Mouse (Mus musculus) hindbrain, embryonic 14.5 days (tissue): ENCODE data around the gene Fam189a1. TPM values are rescaled to one million over a fixed set of nuclear protein-coding genes. Genes with fewer than 3 reads are reported as not detected.

Experiments
- ATAC-seq: fragments of 200-750 bp; cut with Nextera tagmentation; 2 replicates; pipeline ENCODE4 v1.8.0; 2017; ENCODE audit warnings: moderate number of reproducible peaks, mild to moderate bottlenecking, moderate TSS enrichment, moderate library complexity; ENCODE audit not compliant: low FRiP score
- DNase-seq: peaks from one replicate; pipeline ENCODE4 v3.0.0-alpha.2; 2015; ENCODE audit warnings: low spot score
- H3K27ac ChIP-seq: fragments of 300-500 bp; sonication (generic); 2 replicates; pipeline ENCODE4 v1.5.1; 2014; ENCODE audit warnings: mild to moderate bottlenecking, moderate library complexity
- H3K27me3 ChIP-seq: fragments of 300-500 bp; sonication (generic); 2 replicates; pipeline ENCODE4 v1.6.1; 2014; ENCODE audit warnings: mild to moderate bottlenecking, low read length, mixed read lengths; ENCODE audit not compliant: control insufficient read depth, insufficient read depth
- H3K36me3 ChIP-seq: fragments of 300-500 bp; sonication (generic); replicated peaks from 2 replicates; pipeline ENCODE4 v1.6.1; 2014; ENCODE audit not compliant: control insufficient read depth, insufficient read depth
- H3K4me1 ChIP-seq: fragments of 300-500 bp; sonication (generic); replicated peaks from 2 replicates; pipeline ENCODE4 v1.6.1; 2014; ENCODE audit warnings: antibody characterized with exemption, low read length, mixed read lengths; ENCODE audit not compliant: control insufficient read depth, insufficient read depth
- H3K4me2 ChIP-seq: fragments of 300-500 bp; sonication (generic); replicated peaks from 2 replicates; pipeline ENCODE4 v1.6.1; 2014; ENCODE audit warnings: mild to moderate bottlenecking, moderate library complexity
- H3K4me3 ChIP-seq: fragments of 300-500 bp; sonication (generic); replicated peaks from 2 replicates; pipeline ENCODE4 v1.5.1; 2014; ENCODE audit warnings: mild to moderate bottlenecking, low read length
- H3K9ac ChIP-seq: fragments of 300-500 bp; sonication (generic); 2 replicates; pipeline ENCODE4 v1.6.1; 2014
- H3K9me3 ChIP-seq: fragments of 300-500 bp; sonication (generic); 2 replicates; pipeline ENCODE4 v1.6.1; 2016; ENCODE audit warnings: low read length; ENCODE audit not compliant: control insufficient read depth
- WGBS: fragments of 180-500 bp; shearing (Covaris S2); extraction: QIAGEN DNeasy Blood & Tissue Kit; methylation state at CpG from one replicate; pipeline ENCODE4 v1.1.7; 2014; 5-methylcytosine and 5-hydroxymethylcytosine counted together
- polyA plus RNA-seq: library from polyadenylated mRNA; unstranded; fragments of >200 nt; fragmentation: Nextera tagmentation; extraction: Ambion mirVana; gene quantifications from 2 replicates; pipeline ENCODE4 v1.2.1, GENCODE M21; 2014

The Fam189a1 gene
- polyA plus RNA-seq, 1 experiment from 2014 or later: 15.8 TPM

- DNase-seq: no peak
- no peaks in the 10 kb centered on the region for H3K9me3 ChIP-seq
- H3K36me3 ChIP-seq: no peaks in the 10 kb centered on the region
- no peak overlapping the region for H3K9ac ChIP-seq
- H3K4me2 ChIP-seq: no peak overlapping the region
- H3K27ac ChIP-seq: no peak overlapping the region
- ATAC-seq: no peak
- 69% methylated on average over 6 of the region's 6 CpGs for WGBS
- H3K4me1 ChIP-seq: no peaks in the 10 kb centered on the region
- H3K27me3 ChIP-seq: no peaks in the 10 kb centered on the region
- no peak overlapping the region for H3K4me3 ChIP-seq
Measured at GRCm38 (mm10) chr7:64959087-64959486, 197.3 kb downstream of the Fam189a1 start.

GRCm38 (mm10) chr7:64952181-64952580, 204.2 kb downstream of the Fam189a1 start:
- H3K4me3 ChIP-seq: no peak overlapping the region
- H3K9me3 ChIP-seq: no peaks in the 10 kb centered on the region
- H3K9ac ChIP-seq: no peak overlapping the region
- H3K4me1 ChIP-seq: no peaks in the 10 kb centered on the region
- no peak overlapping the region for H3K27ac ChIP-seq
- DNase-seq (no peak), ATAC-seq (no peak)
- 15% methylated on average over 2 of the region's 2 CpGs for WGBS
- H3K4me2 ChIP-seq: no peak overlapping the region
- no peaks in the 10 kb centered on the region for H3K36me3 ChIP-seq
- H3K27me3 ChIP-seq: no peaks in the 10 kb centered on the region

- no peaks in the 10 kb centered on the region for H3K4me1 ChIP-seq
- H3K4me3 ChIP-seq: no peak overlapping the region
- H3K27ac ChIP-seq: no peak overlapping the region
- WGBS: 74% methylated on average over 2 of the region's 2 CpGs
- no peaks in the 10 kb centered on the region for H3K9me3 ChIP-seq
- H3K36me3 ChIP-seq: no peaks in the 10 kb centered on the region
- H3K4me2 ChIP-seq: no peak overlapping the region
- ATAC-seq: no peak
- no peak for DNase-seq
- no peak overlapping the region for H3K9ac ChIP-seq
- no peaks in the 10 kb centered on the region for H3K27me3 ChIP-seq
Measured at GRCm38 (mm10) chr7:64950771-64951099, 205.6 kb downstream of the Fam189a1 start.

GRCm38 (mm10) chr7:64949910-64950770, 206.2 kb downstream of the Fam189a1 start:
- Histone ChIP-seq H3K27me3 (no peaks in the 10 kb centered on the region), H3K4me3 (no peak overlapping the region), H3K4me1 (peaks cover 2% of the 10 kb centered on the region; the same call in 1 of the 2 replicates), H3K9me3 (no peaks in the 10 kb centered on the region), H3K27ac (no peak overlapping the region), H3K36me3 (no peaks in the 10 kb centered on the region), H3K4me2 (no peak overlapping the region), H3K9ac (no peak overlapping the region)
- 28% methylated on average over 12 of the region's 12 CpGs for WGBS
- ATAC-seq (no peak; the same call in 1 of the 2 replicates), DNase-seq (peak; percentile 60)

GRCm38 (mm10) chr7:64949465-64949864, 206.9 kb downstream of the Fam189a1 start:
- DNase-seq (no peak), ATAC-seq (no peak)
- Histone ChIP-seq H3K9ac (no peak overlapping the region), H3K27ac (no peak overlapping the region), H3K4me3 (no peak overlapping the region), H3K27me3 (no peaks in the 10 kb centered on the region), H3K36me3 (no peaks in the 10 kb centered on the region), H3K9me3 (no peaks in the 10 kb centered on the region), H3K4me2 (no peak overlapping the region), H3K4me1 (peaks cover 8% of the 10 kb centered on the region; the same call in 1 of the 2 replicates)
- WGBS: 72% methylated on average over 1 of the region's 1 CpGs

- H3K9me3 ChIP-seq: no peaks in the 10 kb centered on the region
- H3K4me2 ChIP-seq: no peak overlapping the region
- H3K9ac ChIP-seq: no peak overlapping the region
- H3K4me3 ChIP-seq: no peak overlapping the region
- ATAC-seq (no peak), DNase-seq (no peak)
- no peak overlapping the region for H3K27ac ChIP-seq
- no peaks in the 10 kb centered on the region for H3K27me3 ChIP-seq
- 80% methylated on average over 5 of the region's 5 CpGs for WGBS
- H3K36me3 ChIP-seq: no peaks in the 10 kb centered on the region
- peaks cover 15% of the 10 kb centered on the region; the same call in 1 of the 2 replicates for H3K4me1 ChIP-seq
Measured at GRCm38 (mm10) chr7:64944686-64945085, 211.7 kb downstream of the Fam189a1 start.

GRCm38 (mm10) chr7:64944175-64944574, 212.2 kb downstream of the Fam189a1 start:
- Histone ChIP-seq H3K36me3 (no peaks in the 10 kb centered on the region), H3K27ac (no peak overlapping the region), H3K9ac (no peak overlapping the region), H3K4me1 (peaks cover 15% of the 10 kb centered on the region; the same call in 1 of the 2 replicates), H3K4me3 (no peak overlapping the region), H3K9me3 (no peaks in the 10 kb centered on the region), H3K4me2 (no peak overlapping the region), H3K27me3 (no peaks in the 10 kb centered on the region)
- DNase-seq: no peak
- ATAC-seq: peak; percentile 49; the same call in 1 of the 2 replicates
- 69% methylated on average over 8 of the region's 8 CpGs for WGBS

GRCm38 (mm10) chr7:64936927-64937326, 219.4 kb downstream of the Fam189a1 start:
- no peak for DNase-seq

GRCm38 (mm10) chr7:64934115-64934514, 222.3 kb downstream of the Fam189a1 start:
- H3K27ac ChIP-seq: no peak overlapping the region
- H3K4me3 ChIP-seq: no peak overlapping the region
- no peaks in the 10 kb centered on the region for H3K36me3 ChIP-seq
- peaks cover 7% of the 10 kb centered on the region; the same call in 1 of the 2 replicates for H3K4me1 ChIP-seq
- no peak overlapping the region for H3K4me2 ChIP-seq
- no peaks in the 10 kb centered on the region for H3K9me3 ChIP-seq
- no peak for DNase-seq
- no peak overlapping the region for H3K9ac ChIP-seq
- no peaks in the 10 kb centered on the region for H3K27me3 ChIP-seq
- ATAC-seq: no peak
- 78% methylated on average over 3 of the region's 3 CpGs for WGBS

More at GRCm38 (mm10) chr7:64936927-64937326, 219.4 kb downstream of the Fam189a1 start:
- Histone ChIP-seq H3K27ac (no peak overlapping the region), H3K4me2 (no peak overlapping the region), H3K9me3 (no peaks in the 10 kb centered on the region), H3K36me3 (no peaks in the 10 kb centered on the region), H3K9ac (no peak overlapping the region), H3K27me3 (no peaks in the 10 kb centered on the region), H3K4me3 (no peak overlapping the region), H3K4me1 (no peaks in the 10 kb centered on the region)
- WGBS: 76% methylated on average over 4 of the region's 4 CpGs
- no peak for ATAC-seq
